Mouse (Mus musculus) cerebellum, adult 11 months (tissue): ENCODE measurements around the gene Timm8a1.

Experiments
- DNase-seq: peaks from one replicate; pipeline ENCODE4 v3.0.0; 2022

The Timm8a1 gene

GRCm38 (mm10) chrX:134523772-134524171, 17.9 kb downstream of the Timm8a1 start:
- DNase-seq, result no peak

GRCm38 (mm10) chrX:134509473-134509872, 32.2 kb downstream of the Timm8a1 start:
- DNase-seq, result no peak

GRCm38 (mm10) chrX:134507977-134508376, 33.7 kb downstream of the Timm8a1 start:
- no peak for DNase-seq

GRCm38 (mm10) chrX:134500651-134501050, 41.0 kb downstream of the Timm8a1 start:
- no peak for DNase-seq
